Mouse (Mus musculus) brain, adult 2 months (tissue): ENCODE data around the gene Gpc6.
A peak's percentile ranks its signal among the peaks of the same experiment; 100 is the strongest.

Experiments
- DNase-seq: peaks from one replicate; pipeline ENCODE4 v3.0.0; 2011; ENCODE audit warnings: low read depth, low spot score

Gpc6 gene

DNA sequence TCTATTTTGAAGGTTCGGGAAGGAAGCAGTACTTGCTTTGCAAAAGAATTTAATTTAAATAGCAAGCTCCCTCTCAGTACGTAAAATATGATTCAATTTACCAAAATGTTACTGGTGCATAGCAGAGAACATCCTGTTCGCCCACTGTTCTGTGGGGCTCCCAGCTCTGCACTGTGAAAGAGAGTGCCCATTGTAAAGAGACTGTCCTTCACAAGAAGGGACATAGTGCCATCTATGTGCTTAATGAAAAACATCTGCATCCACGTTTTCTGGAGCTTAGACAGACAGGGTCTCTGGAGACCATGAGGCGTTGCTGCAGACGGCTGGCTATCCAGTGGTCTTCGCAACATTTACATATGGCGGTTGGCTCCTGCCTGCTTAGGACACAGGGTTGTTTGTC lies 998.6 kb downstream of the Gpc6 start:
- peak; percentile 69 for DNase-seq

DNA sequence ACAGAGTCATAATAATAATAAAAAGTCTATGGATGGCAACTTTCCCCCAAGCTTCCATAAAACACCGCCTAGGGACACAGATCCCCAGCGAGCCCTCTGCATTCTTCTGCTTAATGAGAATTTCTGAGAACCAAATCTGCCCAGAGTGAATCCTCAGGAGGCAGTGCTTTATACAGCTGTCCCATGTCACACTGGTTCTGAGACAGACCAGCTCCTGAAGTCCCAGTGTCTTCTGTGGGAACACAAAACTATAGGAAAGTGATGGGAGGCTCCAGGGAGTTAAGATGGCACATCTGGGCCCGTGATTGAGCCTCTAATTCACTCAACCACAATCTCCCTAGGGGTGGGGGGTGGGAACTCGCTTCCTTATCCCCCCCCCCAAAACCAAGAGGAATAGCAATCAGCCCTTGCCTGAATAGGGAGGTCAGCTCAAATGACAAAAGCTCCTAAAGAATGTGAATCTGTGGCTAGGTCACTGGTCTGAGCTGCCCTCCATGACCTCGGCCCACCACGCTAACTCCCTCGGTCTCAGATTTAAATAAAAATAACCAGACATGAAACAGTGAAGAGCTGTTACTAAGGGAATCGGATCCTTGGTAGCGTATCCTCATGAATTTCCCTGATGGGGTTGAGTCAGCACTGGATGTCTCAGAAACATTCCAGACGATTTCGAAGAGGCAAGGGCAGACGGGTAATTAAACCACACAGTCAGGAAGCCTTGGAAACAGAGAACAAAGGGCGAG lies 1005.2 kb downstream of the Gpc6 start:
- DNase-seq, result peak; percentile 78

GRCm38 (mm10) chr14:117930848-117931816 lies 1006.0 kb downstream of the Gpc6 start:
- peak; percentile 41 for DNase-seq

DNA sequence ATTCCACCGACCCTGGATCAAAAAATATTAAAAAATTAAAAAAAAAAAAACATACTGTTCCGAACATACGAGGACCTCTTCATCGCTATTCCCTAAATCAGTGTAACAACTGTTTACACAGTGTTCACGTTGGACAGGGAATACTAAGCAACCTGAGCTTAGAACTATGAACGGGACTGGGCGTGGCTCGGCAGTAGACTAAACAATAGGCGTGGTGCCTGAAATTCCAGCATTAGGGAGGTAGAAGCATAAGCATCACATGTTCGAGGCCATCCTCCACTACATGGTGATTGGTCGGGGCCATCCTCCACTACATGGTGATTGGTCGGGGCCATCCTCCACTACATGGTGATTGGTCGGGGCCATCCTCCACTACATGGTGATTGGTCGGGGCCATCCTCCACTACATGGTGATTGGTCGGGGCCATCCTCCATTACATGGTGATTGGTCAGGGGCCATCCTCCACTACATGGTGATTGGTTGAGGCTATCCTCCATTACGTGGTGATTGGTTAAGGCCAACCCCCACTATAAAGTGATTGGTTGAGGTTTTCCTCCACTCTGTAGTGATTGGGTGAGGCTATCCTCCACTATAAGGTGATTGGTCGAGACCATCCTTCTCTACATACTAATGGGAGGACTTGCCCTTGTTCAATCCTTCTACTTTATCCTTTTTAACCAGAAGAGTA lies 1007.2 kb downstream of the Gpc6 start:
- DNase-seq, result no peak

DNA sequence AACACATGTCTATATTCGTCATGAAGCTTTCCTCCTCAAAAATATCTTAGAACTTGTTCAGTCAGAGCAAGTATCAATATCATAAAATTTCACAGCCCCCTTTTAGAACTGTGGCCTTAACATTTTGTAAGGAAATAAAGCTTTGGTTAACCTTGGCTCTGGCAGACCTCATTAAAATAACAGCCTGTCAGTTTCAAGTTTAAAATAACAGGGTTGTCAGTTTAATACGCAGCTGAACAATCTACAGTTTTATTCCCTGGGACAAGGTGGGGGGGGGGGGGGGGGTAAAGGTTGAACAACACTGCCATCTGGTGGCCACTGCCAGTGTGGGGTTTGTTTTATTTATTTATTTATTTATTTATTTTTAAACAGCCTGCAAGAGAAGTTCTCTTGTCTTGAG lies 1013.4 kb downstream of the Gpc6 start:
- peak; percentile 60 for DNase-seq

GRCm38 (mm10) chr14:117939471-117939870 lies 1014.4 kb downstream of the Gpc6 start:
- peak; percentile 43 for DNase-seq

GRCm38 (mm10) chr14:117945920-117946503 lies 1020.9 kb downstream of the Gpc6 start:
- no peak for DNase-seq

DNA sequence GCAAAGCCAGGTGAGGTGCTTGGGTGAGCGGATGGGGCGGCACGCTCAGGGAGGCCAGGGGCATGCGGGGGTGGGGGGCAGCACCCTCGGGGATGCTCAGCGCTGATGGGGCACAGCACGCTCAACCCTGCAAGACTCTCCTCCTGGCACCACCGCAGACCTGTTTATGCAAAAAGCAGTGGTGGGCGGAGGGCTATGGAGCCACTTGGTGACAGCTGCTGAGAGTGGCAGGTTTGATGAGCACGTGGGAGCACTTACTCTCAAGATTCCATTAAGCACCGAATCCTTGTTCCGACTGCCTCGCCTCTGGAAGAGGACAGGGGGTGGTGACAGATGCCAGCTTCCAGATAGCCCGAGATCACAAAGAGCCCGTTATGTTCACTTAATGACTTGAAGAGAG lies 1026.2 kb downstream of the Gpc6 start:
- peak; percentile 60 for DNase-seq

GRCm38 (mm10) chr14:117951686-117952085 lies 1026.6 kb downstream of the Gpc6 start:
- peak; percentile 53 for DNase-seq

DNA sequence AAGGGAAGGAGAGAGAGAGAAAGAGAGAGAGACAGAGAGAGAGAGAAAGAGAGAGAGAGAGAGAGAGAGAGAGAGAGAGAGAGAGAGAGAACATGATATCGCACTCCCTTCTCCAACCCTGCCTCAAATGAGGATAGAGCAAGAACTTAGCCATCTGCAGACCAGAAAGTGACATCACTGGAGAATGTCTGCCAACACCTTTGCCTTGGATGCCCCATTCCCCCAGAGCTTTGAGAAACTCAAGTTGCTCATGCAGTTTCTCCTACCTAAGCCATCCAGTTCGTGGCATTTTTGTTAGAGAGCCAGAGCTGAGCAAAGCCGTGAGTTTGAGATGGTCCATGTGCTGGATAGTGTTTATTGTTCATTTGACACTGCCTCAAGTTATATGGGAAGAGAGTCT lies 1030.9 kb downstream of the Gpc6 start:
- DNase-seq, result no peak

DNA sequence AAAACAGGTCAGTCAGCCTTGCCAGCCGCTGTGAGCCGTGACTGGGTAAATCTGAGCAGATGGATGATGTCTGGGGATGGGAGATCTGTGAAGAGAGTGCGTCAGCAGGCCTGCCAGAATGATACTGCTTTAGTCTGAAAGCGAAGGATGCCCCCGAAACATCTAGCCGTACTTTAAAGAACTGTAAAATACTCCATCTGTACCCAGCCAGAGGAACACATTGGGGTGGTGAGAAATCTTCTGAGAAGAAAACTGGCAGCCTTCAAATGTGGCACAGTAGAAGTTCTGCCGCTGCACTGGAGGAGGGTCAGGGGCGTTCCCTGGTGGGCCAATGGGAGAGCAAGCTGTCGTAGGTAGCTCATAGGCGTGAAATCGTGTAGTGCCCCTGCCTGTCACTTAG lies 1033.3 kb downstream of the Gpc6 start:
- DNase-seq, result peak; percentile 91

DNA sequence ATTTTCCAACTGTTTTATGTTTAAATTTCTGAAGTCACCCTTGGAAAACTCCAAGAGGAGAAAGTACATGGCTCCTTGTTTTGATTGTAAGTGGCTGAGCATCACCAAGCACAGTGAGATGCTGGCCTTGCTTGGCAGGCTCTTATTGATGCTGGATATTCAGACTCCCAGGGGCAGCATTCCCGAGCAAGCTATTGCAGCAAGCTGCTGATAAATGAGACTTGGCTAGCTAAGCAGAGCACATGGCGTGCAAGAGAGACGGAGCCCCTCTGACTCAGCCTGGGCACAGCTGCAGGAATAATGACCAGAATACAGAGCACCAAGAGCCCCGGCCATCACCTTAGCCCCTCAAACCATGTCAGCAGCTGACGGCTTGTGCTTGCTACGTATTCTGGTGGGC lies 1036.2 kb downstream of the Gpc6 start:
- peak; percentile 52 for DNase-seq

DNA sequence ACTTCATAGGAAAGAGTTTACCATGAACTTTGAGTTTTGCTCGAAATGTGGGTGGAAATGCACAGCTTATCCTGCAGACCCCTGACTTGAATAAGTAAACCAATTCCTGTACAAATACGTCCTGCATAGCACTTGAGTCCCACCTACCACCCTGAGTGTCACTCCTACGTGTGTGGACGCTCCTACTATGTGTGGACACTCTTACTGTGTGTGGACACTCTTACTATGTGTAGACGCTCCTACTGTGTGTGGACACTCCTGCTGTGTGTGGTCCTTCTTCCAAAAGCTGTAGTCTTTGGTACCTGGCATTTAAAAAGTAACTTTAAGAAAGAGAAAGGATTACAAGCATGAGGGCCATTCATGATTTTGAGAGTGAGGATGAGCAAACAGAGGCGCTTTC lies 1036.7 kb downstream of the Gpc6 start:
- no peak for DNase-seq

DNA sequence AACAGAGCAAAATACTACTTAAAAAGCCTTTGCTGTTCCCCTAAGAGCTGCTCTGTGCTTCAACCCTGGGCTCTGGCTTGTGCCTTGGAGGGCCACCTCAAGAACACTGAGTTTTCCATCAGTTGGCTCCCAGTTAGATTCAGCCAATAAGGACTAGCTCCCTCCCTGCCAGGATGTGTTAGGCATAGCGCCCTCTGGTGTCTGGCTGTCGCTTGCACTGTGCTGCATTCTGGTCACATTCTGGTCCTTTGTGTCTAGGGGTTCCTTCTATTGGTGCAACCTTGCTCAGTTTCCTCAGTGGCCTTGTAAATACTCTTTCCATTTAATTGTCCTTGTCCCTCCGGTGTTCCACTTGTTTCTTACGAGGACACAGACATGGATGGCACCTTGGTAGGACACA lies 1037.3 kb downstream of the Gpc6 start:
- no peak for DNase-seq

DNA sequence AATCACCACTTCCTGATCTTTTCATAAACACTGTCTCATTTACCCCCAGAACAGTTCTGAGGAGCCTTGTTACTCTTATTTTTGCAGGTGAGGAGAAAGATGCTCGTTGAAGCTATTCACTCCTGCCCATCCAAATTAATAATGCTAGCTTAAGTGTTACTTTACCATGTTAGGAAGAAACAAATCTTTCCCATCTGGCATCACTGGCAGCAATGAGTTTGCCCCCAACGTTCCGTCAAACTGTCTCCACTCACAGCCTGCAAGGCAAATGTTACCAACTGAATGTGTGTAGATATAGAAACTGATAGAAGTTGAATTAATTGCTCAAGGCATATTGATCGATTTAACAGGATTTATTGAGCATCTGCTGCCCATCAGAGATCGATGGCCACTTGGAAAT lies 1047.5 kb downstream of the Gpc6 start:
- no peak for DNase-seq

GRCm38 (mm10) chr14:117981532-117981931 lies 1056.4 kb downstream of the Gpc6 start:
- DNase-seq, result peak; percentile 83

- DNase-seq, result no peak
Measured at GRCm38 (mm10) chr14:117988444-117988843, 1063.3 kb downstream of the Gpc6 start.

- DNase-seq, result no peak
Measured at GRCm38 (mm10) chr14:117990203-117990602, 1065.1 kb downstream of the Gpc6 start.

- peak; percentile 41 for DNase-seq
Measured at GRCm38 (mm10) chr14:117992600-117993256, 1067.6 kb downstream of the Gpc6 start.

GRCm38 (mm10) chr14:117993845-117994244 lies 1068.7 kb downstream of the Gpc6 start:
- DNase-seq, result no peak

- no peak for DNase-seq
Measured at GRCm38 (mm10) chr14:118004434-118004833, 1079.3 kb downstream of the Gpc6 start.
